Mouse (Mus musculus): Measurements from ENCODE around the gene Slc16a10. TPM values are rescaled to one million over a fixed set of nuclear protein-coding genes. Genes with fewer than 3 reads are reported as not detected.
A peak's percentile ranks its signal among the peaks of the same experiment; 100 is the strongest.
"Not testable (repeated sequence)": the region's sequence is repeated elsewhere in the genome, so short reads cannot be mapped to it uniquely, and the experiment has no call there.

Slc16a10 gene
- polyA plus RNA-seq, 1 experiment from 2014 or later = 14.8 TPM

DNA sequence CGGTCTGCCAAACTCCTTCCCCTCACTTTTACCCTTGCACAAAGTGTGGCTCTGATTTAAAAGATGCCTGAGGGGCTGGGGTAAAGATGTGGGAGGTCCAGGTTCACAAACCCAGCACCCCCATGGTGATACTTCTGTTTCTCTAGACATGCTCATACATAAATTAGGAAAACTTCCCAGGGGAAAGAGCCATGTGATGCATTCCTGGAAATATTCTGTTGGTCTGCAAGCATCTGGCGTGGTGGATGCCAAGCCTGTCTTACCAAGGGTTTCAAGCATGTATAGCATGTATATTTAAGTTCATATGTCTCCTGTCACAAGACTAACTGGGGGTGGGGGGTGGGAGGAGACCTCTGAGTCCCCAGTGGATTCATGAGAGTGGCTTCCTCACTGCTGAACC, 121.7 kb downstream of the Slc16a10 start:
- 64% methylated on average over 2 of the region's 2 CpGs for WGBS

DNA sequence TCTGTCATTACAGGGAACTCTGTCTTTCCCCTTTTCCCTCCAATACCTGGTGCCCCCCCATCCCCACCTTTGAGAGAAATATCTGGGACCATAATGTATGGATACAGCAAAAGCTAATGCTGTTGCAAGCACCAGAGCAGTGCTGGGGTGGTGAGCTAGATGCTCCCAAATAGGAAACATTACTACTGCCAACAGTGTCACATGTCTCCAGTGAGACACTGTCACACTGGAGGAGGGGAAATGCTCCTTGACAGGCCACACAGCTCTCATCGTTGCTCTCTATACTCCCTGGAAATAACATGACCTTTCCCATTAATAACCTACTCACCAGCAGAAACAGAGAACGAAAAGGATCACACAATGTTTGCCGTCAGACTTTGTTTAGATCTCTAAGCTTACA, 122.6 kb downstream of the Slc16a10 start:
- no peak overlapping the region for H3K4me3 ChIP-seq
- H3K27me3 ChIP-seq = peaks cover 10% of the 10 kb centered on the region; the same call in 1 of the 2 replicates
- H3K9me3 ChIP-seq (replicated peaks) = no peaks in the 10 kb centered on the region
- 36% methylated on average over 3 of the region's 3 CpGs for WGBS
- peaks cover 25% of the 10 kb centered on the region for H3K4me1 ChIP-seq (replicated peaks)
- 0 out of 2 replicates have a peak overlapping the region, but pooled peaks have one; percentile 8 for H3K4me2 ChIP-seq
- peak overlapping the region; percentile 69 for H3K27ac ChIP-seq
- H3K36me3 ChIP-seq = no peaks in the 10 kb centered on the region
- ATAC-seq (replicated peaks; ENCODE audit: insufficient number of reproducible peaks, insufficient read depth, low FRiP score, low read depth) = peak; percentile 90
- H3K9ac ChIP-seq = no peak overlapping the region

More for the DNA sequence above, 121.7 kb downstream of the Slc16a10 start:
- ATAC-seq (replicated peaks; ENCODE audit: insufficient number of reproducible peaks, insufficient read depth, low FRiP score, low read depth) = no peak
- no peak overlapping the region for H3K9ac ChIP-seq
- no peaks in the 10 kb centered on the region for H3K36me3 ChIP-seq
- H3K4me1 ChIP-seq (replicated peaks) = peaks cover 31% of the 10 kb centered on the region
- no peak overlapping the region for H3K4me3 ChIP-seq
- H3K27ac ChIP-seq = no peak overlapping the region
- H3K27me3 ChIP-seq = peaks cover 10% of the 10 kb centered on the region; the same call in 1 of the 2 replicates
- no peaks in the 10 kb centered on the region for H3K9me3 ChIP-seq (replicated peaks)
- H3K4me2 ChIP-seq = no peak overlapping the region

GRCm38 (mm10) chr10:40018261-40018860, 123.7 kb downstream of the Slc16a10 start:
- Histone ChIP-seq H3K4me2 (no peak overlapping the region), H3K4me3 (no peak overlapping the region), H3K4me1 (replicated peaks) (peaks cover 23% of the 10 kb centered on the region), H3K27ac (peak overlapping the region; percentile 69), H3K36me3 (no peaks in the 10 kb centered on the region), H3K27me3 (peaks cover 6% of the 10 kb centered on the region; the same call in 1 of the 2 replicates), H3K9ac (no peak overlapping the region), H3K9me3 (replicated peaks) (no peaks in the 10 kb centered on the region)
- no peak; the same call in 1 of the 2 replicates for ATAC-seq (replicated peaks; ENCODE audit: insufficient number of reproducible peaks, insufficient read depth, low FRiP score, low read depth)
- 43% methylated on average over 5 of the region's 5 CpGs for WGBS

DNA sequence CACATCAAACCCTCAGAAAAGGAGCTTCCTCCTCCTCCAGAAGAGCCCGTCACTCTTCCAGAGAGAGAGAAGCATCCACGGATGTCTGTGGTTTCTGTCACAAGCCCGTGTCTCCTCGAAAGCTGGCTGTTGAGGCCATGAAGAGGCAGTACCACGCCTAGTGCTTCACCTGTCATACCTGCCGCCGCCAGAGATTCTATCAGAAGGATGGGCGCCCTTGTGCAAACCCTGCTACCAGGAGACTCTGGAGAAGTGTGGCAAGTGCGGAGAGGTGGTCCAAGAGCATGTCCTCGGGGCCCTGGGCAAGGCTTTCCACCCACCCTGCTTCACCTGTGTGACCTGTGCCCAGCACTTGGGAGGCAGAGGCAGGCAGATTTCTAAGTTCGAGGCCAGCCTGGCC, 132.5 kb downstream of the Slc16a10 start:
- Histone ChIP-seq H3K9ac (no peak overlapping the region), H3K4me3 (no peak overlapping the region), H3K36me3 (no peaks in the 10 kb centered on the region), H3K27ac (no peak overlapping the region), H3K9me3 (replicated peaks) (no peaks in the 10 kb centered on the region), H3K4me2 (no peak overlapping the region), H3K27me3 (no peaks in the 10 kb centered on the region), H3K4me1 (replicated peaks) (no peaks in the 10 kb centered on the region)
- no peak for ATAC-seq (replicated peaks; ENCODE audit: insufficient number of reproducible peaks, insufficient read depth, low FRiP score, low read depth)
- WGBS = 74% methylated on average over 11 of the region's 11 CpGs

DNA sequence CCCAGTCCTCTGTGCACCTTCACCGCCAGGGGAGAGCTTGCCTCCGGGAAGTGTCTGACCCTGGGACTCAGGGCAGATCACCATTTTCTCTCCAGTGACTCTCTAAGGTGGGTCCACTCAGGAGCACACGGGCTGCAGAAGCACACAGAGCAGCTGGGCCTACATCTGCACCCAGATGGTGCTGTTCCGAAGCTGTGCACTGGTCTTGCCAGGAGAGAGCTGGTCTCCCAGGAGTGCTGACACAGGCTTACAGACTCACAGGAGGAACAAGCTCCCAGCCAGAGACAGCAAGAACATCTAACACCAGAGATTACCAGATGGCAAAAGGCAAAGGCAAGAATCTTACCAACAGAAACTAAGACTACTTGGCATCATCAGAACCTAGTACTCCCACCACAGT, 133.2 kb downstream of the Slc16a10 start:
- not testable (repeated sequence) for H3K27me3 ChIP-seq; H3K27ac ChIP-seq; H3K36me3 ChIP-seq; H3K4me2 ChIP-seq; H3K4me3 ChIP-seq; ATAC-seq (replicated peaks; ENCODE audit: insufficient number of reproducible peaks, insufficient read depth, low FRiP score, low read depth); H3K9me3 ChIP-seq (replicated peaks); H3K4me1 ChIP-seq (replicated peaks); H3K9ac ChIP-seq
- WGBS = 63% methylated on average over 4 of the region's 4 CpGs

DNA sequence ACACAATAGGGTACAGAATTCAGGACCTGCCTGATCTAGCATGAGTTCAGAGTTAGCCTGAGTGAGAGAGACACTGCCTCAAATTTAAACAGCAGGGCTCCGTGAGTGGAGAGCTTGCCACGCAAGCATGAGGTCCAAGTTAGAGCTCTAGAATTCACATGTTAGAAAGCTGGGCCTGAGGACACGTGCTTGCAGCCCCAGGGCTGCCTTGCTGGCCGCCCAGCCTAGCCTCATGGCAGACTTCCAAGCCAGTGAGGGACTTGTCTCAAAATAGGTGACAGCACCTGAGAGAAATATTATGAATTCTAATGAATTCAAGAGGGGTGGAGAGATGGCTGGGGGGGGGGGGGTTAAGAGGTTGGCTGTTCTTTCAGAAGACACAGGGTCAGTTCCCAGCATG, 134.1 kb downstream of the Slc16a10 start:
- WGBS = 77% methylated on average over 4 of the region's 4 CpGs
- no peak overlapping the region for H3K9ac ChIP-seq
- no peak overlapping the region for H3K4me2 ChIP-seq
- H3K4me3 ChIP-seq = no peak overlapping the region
- H3K27ac ChIP-seq = no peak overlapping the region
- ATAC-seq (replicated peaks; ENCODE audit: insufficient number of reproducible peaks, insufficient read depth, low FRiP score, low read depth) = no peak
- H3K9me3 ChIP-seq (replicated peaks) = no peaks in the 10 kb centered on the region
- no peaks in the 10 kb centered on the region for H3K4me1 ChIP-seq (replicated peaks)
- H3K27me3 ChIP-seq = no peaks in the 10 kb centered on the region
- no peaks in the 10 kb centered on the region for H3K36me3 ChIP-seq

DNA sequence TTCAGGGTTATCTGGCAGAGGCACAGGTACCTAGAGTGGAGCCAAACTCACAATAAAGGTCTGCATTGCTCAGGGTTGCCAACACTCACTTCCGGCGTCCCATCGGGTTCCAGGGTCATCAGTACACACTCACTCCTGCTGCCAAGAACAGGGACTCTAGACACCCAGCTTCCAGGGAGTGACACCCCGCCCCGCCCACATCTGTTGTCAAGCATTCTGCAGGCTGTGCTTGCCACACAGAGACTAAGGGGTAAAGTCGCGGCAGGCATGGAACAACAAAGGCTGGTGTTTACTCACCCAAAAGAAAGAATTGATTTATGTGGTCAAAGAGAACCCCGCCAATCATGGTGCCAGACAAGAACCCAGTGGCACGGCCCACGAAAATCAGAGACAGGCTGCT, 135.1 kb downstream of the Slc16a10 start:
- H3K4me1 ChIP-seq (replicated peaks) = no peaks in the 10 kb centered on the region
- WGBS = 68% methylated on average over 10 of the region's 10 CpGs
- ATAC-seq (replicated peaks; ENCODE audit: insufficient number of reproducible peaks, insufficient read depth, low FRiP score, low read depth) = no peak

GRCm38 (mm10) chr10:40000746-40001145, 141.3 kb downstream of the Slc16a10 start:
- ATAC-seq (replicated peaks; ENCODE audit: insufficient number of reproducible peaks, insufficient read depth, low FRiP score, low read depth) = no peak
- 76% methylated on average over 2 of the region's 2 CpGs for WGBS

More for the DNA sequence above, 135.1 kb downstream of the Slc16a10 start:
- Histone ChIP-seq H3K4me3 (no peak overlapping the region), H3K4me2 (no peak overlapping the region), H3K9me3 (replicated peaks) (no peaks in the 10 kb centered on the region), H3K27ac (no peak overlapping the region), H3K27me3 (no peaks in the 10 kb centered on the region), H3K36me3 (no peaks in the 10 kb centered on the region), H3K9ac (no peak overlapping the region)

GRCm38 (mm10) chr10:39991155-39991554, 150.9 kb downstream of the Slc16a10 start:
- Histone ChIP-seq H3K9me3 (replicated peaks) (no peaks in the 10 kb centered on the region), H3K9ac (no peak overlapping the region), H3K27me3 (no peaks in the 10 kb centered on the region), H3K4me3 (no peak overlapping the region), H3K27ac (no peak overlapping the region), H3K4me1 (replicated peaks) (no peaks in the 10 kb centered on the region), H3K4me2 (no peak overlapping the region), H3K36me3 (no peaks in the 10 kb centered on the region)
- WGBS = 30% methylated on average over 4 of the region's 4 CpGs
- no peak for ATAC-seq (replicated peaks; ENCODE audit: insufficient number of reproducible peaks, insufficient read depth, low FRiP score, low read depth)

More at GRCm38 (mm10) chr10:40000746-40001145, 141.3 kb downstream of the Slc16a10 start:
- H3K4me1 ChIP-seq (replicated peaks) = no peaks in the 10 kb centered on the region
- H3K9me3 ChIP-seq (replicated peaks) = no peaks in the 10 kb centered on the region
- H3K4me3 ChIP-seq = no peak overlapping the region
- H3K4me2 ChIP-seq = no peak overlapping the region
- no peak overlapping the region for H3K9ac ChIP-seq
- no peaks in the 10 kb centered on the region for H3K27me3 ChIP-seq
- H3K27ac ChIP-seq = no peak overlapping the region
- no peaks in the 10 kb centered on the region for H3K36me3 ChIP-seq

DNA sequence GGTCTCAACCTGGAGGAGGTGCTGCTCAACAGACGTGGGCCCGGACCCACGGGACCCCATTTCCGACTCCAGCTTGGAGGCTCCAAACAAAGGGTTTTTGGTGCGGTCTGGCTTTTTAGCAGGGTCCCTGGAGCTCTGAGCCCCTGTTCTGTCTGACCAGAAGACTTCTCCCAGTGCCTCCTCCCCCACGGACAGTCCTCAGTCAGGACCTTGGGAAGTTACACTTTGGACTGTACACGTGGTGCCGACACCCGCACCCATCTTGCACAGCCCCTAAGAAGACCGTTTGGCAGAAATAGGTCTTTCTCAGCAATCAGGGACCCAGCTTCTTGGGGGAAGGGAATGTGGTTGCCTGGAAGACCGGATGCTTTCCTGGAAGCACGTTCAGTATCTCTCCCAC, 155.6 kb downstream of the Slc16a10 start, which contains the start of gene Mfsd4b5:
Mfsd4b5 (minus strand) TSS at position 181 of the 400 bp plus-strand sequence.
- Histone ChIP-seq H3K9ac (no peak within 1 kb of the TSS), H3K36me3 (no peaks in the 10 kb centered on the region), H3K4me2 (no peak within 1 kb of the TSS), H3K4me3 (no peak within 1 kb of the TSS), H3K27me3 (no peaks in the 10 kb centered on the region), H3K9me3 (replicated peaks) (no peaks in the 10 kb centered on the region), H3K27ac (no peak within 1 kb of the TSS), H3K4me1 (replicated peaks) (no peaks in the 10 kb centered on the region)
- 86% methylated on average over 12 of the region's 12 CpGs for WGBS
- ATAC-seq (replicated peaks; ENCODE audit: insufficient number of reproducible peaks, insufficient read depth, low FRiP score, low read depth) = no peak
